Mouse (Mus musculus) right cerebral cortex, postnatal 25 days (tissue): ENCODE measurements around the gene Myl6b.
"Not testable (repeated sequence)": the region's sequence is repeated elsewhere in the genome, so short reads cannot be mapped to it uniquely, and the experiment has no call there.

Source experiments
- DNase-seq: peaks from one replicate; pipeline ENCODE4 v3.0.0; 2022

Myl6b gene

DNA sequence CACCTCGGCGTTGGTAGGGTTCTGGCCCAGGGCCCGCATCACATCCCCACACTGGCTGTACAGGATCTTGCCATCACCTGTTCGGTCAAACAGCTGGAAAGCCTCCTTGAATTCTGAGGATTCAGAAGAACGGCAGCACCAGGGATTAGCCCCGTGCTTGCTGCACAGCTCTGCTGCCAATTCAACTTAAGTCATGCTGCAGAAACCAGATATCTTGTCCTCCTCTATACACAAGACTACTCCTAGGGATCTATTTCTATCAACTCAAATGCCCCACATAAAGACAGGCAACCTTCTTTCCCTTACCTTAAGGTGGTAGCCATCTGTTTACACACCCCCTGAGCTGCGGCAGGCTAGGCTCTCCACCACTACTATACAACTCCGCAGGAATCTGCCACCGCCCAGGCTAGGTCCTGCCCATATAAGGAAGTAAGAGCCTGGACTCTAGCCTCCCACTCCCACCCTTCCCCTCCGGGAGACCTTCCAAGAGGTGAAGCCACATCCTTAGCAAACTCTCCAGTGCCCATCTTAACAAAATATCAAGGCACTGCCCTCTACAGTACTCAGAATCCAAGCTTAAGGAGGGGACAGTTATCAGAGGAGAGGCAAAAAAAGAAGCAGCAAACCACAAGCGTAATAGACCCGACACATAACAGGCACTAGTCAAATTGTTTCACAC is 5.7 kb downstream of the Myl6b start:
- peak; percentile 63 for DNase-seq

DNA sequence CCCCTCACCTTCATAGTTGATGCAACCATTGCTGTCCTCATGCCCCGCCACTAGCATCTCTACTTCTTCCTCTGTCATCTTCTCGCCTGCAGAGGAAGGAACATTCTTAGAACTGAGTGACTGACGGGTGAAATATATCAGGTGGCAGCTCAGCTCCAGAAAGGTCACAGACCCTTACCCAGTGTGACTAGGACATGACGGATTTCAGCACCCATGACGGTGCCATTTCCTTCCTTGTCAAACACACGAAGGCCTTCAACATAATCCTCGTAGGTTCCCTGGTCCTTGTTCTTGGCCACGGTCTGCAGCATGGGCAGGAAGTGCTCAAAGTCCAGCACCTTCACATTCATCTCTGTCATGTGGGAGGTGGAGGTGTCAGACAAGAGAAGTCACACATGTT is 6.4 kb downstream of the Myl6b start:
- not testable (repeated sequence) for DNase-seq

- no peak for DNase-seq
Measured at GRCm38 (mm10) chr10:128491495-128491894, 7.0 kb downstream of the Myl6b start.

GRCm38 (mm10) chr10:128490912-128491311 is 7.6 kb downstream of the Myl6b start:
- no peak for DNase-seq

DNA sequence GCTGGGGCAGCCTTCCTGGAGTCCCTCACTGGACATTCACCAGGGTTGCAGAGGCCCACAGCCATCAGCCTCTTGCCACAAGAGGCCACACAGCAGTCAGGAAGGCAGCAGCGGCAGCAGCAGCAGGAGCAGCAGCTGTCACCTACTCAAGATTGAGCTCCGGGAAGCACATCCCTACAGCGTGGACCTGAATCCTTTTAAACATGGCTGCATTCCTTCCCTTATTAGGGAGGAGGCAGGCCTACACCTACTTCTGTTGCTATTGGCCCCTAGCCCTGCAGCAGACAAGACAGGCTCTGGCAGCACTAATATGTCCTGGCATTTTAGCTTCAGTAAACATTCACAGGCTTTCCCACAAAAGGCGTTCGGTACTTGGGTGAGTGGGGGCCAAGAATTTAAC is 8.3 kb downstream of the Myl6b start:
- no peak for DNase-seq

DNA sequence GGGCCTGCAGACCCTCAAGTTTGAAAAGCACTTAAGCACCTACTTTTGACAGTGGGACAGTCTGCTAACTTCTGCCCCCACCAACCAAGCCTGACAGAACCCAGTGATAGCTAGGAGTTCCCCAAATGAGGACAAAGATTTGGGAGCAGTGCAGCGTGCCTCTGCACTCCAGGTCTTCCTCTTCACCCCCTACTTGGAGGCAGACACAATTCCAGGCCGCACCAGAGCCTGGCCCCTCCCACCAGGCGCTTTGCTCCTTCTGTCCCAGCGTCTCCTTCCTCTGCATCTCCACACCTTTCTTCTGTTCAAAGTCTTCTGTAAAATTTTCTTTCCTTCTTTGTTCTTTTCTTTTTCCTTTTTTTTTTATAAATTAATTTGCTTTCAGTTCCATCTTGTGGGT is 8.7 kb downstream of the Myl6b start:
- no peak for DNase-seq

DNA sequence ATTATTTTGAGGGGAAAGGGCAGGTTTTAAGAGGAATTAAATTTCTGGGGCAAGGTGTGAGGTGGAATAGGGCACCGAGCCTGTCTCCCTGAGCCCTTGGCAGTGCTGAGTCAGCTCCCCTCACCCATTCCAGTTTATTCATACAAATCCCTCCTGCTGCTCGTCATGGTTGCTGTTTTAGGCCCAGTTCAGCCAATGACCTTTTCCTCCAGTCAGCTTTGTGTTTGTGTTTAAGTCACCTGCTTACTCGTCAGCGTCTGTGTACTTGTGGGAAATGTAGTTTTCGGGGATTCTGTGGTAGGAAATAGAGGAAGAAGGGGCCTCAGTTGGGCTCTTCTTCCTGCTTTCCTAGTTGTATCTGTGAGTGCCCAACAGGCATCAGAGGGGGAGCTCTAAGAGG is 9.1 kb downstream of the Myl6b start:
- no peak for DNase-seq

DNA sequence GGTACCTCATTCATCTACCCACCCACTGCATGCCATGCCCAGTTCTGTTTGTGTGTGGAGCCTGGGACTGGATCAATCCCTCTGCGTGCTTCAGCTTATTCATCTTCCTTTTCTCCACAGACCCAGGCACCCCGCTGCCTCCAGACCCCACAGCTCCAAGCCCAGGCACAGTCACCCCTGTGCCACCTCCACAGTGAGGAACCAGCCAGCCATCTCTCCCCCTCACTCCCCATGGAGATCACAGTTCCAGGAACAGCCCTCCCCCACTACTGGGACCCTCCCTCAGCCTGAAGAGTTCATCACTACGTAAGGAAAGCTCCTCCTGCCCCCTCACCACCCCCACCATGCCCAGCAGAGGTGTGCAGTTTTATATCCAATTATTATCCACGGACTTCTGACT is 9.7 kb downstream of the Myl6b start:
- no peak for DNase-seq

DNA sequence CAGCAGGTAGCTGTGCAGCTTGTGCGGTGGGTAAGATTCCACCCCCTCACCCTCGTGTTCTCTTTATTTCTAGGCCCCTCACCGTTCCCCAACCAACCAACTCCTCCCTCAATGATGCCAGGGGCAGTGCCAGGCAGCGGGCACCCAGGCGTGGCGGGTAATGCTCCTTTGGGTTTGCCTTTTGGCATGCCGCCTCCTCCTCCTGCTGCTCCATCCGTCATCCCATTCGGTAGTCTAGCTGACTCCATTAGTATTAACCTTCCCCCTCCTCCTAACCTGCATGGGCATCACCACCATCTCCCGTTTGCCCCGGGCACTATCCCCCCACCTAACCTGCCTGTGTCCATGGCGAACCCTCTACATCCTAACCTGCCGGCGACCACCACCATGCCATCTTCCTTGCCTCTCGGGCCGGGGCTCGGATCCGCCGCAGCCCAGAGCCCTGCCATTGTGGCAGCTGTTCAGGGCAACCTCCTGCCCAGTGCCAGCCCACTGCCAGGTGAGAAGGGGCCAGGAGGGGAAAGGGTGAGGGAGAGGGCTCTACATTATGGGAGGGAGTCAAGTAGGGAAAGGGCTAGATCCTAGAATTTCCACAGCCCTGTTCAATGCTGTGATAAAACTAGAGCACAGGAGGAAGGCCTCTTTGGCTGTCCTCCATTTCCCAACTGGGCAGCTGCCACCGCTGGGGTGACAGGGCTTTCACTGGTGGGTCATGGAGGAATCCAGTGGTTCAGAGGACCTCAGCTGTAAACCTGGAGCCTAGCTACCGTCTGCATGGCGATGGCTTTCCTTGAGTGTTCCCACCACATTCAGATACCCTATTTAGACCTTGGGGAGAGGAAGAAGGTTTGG is 10.4 kb downstream of the Myl6b start:
- no peak for DNase-seq

GRCm38 (mm10) chr10:128486370-128486769 is 12.1 kb downstream of the Myl6b start:
- no peak for DNase-seq

DNA sequence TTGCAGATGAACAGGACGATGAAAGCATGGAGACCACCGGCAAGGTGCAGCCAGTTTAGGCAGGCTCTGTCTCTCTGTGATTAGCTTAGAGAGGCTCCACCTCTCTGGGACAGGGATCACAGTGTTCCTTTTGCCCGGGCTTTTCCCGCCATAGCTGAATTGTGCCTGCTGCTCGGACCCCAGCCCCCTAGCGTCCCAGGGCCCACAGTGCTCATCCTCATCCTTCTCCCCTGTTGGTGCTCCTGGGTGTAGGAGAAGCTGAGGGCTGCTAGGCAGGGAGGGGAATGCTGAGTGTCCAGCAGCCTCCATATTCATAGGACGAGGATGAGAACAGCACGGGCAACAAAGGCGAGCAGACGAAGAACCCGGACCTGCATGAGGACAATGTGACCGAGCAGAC is 24.1 kb downstream of the Myl6b start:
- DNase-seq: no peak

DNA sequence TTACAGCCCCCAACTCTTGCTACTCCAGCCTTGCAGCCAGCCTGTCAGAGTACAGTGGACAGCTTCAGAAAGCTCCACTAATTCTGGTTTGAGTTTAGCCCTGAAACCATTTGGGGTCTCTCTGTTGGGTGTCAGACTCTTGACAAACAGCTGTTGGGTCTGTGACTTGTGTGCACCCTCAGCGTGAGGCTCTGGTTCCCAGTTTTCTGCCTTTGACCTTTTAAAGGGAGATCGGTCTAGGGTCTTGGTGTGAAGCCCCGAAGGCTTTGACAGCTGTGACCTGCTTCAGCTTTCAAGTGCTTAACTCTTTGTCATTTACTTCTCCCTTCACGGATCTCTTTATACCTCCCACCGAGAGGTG is 38.2 kb downstream of the Myl6b start:
- no peak for DNase-seq

DNA sequence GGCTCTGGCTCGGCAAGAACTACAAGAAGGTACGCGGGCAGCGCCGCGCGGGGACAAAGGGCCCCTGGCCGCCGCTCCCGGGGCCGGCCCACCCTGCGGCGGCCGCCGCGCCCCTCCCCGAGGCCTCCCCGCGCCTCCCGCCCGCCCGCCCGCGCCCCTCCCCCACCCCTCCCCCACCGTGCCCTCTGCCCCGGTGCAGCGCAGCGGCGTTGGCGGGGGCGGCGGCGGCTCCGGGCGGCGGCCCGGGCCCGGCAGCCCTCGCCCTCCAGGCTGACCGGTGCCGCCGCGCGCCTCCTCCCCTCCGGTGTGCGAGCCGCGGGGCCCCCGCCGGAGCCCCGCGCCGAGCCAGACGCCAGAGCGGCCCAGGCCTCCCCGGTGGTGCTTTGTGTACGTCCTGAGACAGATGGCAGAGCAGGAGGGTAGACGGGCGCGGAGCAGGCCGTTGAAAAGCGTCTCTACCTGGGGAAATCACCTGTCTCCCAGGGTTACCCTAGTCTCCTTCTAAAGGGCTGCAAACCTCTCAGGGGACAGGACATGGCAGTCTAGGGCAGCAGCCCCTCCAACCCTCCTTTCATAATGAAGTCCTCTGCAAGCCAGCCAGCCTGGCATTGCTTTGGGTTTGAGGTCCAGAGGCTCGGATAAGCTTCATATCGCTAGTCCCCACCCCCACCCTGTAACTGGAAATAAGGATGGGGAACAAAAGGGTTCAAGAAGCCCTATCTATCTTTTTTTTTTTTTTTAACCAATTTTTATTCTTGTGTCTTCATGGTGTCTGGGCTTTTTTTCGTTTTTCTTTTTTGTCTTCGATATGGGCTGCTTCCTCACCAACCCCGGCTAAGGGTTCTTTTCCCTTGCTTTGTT is 38.8 kb downstream of the Myl6b start:
- peak; percentile 54 for DNase-seq

GRCm38 (mm10) chr10:128458719-128459408 is 39.6 kb downstream of the Myl6b start, which contains the start of gene Smarcc2:
TSS of gene Smarcc2 (plus strand) at chr10:128459248.
- DNase-seq: peak; percentile 89

DNA sequence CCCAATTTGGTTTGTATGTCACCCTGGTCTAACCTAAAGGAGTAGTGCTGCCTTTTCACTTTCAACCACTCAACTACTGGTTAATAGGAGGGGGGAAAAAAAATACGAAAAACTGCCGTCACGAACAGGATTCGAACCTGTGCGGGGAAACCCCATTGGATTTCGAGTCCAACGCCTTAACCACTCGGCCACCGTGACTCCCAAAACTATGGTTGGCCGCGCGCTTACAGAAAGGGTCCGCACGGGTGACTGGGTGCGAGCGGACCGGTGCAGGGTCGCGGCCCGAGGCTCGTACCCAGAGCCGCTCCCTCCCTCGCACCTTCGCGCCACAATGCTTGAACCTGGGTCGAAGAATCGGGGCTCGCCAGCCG is 40.2 kb downstream of the Myl6b start:
- peak; percentile 89 for DNase-seq

DNA sequence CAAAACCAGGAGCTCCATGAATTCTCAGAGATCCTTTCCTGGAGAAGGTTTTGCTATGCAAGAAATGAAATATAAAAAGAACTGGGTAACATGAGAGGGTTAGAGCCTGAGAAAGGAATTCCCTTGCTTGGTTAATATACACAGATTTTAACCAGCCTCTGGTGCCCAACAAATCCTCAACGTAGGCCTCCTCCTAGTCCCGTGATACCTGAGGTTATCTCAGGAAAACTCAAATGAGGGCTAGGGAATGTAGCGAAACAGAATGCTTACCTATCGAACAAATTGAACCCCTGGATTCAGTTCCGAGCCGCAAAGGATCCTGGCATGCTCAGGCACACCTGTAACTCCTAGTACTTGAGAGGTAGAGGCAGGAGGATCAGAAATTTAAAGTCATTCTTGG is 40.8 kb downstream of the Myl6b start:
- DNase-seq: no peak

- peak; percentile 33 for DNase-seq
Measured at GRCm38 (mm10) chr10:128455280-128455679, 43.2 kb downstream of the Myl6b start.

DNA sequence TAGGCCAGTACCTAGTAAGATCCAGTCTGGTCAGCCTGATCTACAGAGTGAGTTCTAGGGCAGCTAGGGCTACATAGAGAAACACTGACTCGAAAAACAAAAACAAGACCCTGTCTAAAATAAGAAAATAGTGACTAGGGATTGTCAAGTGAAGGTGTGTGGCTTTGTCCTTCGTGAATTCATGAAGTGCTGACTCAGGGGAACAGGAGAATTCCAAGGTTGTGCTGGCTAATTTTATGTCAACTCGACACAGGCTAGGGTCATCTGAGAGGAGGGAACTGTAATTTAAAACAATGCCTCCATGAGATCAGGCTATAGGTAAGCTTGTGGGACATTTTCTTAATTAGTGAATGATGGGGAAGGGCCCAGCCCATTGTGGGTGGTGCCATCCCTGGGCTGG is 44.0 kb downstream of the Myl6b start:
- DNase-seq: no peak

DNA sequence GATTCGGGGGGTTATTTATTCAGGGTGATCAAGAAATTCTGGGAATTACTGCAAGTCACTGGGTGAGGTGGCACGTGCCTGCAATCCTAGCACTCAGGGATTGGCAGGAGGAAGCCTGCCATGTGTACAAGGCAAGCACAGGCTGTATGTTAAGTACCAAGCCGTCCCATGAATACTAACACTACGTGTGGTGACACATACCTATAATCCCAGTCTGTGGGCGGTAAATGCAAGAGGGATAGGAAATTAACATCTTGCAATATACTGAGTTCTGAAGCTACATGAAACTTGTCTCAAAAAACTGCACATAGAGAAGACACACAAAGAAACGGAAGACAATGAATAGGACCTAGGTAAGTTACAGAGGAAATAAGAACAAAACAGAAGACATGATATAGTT is 47.5 kb downstream of the Myl6b start:
- DNase-seq: no peak

- DNase-seq: no peak
Measured at GRCm38 (mm10) chr10:128445407-128445806, 53.1 kb downstream of the Myl6b start.

GRCm38 (mm10) chr10:128444354-128444753 is 54.1 kb downstream of the Myl6b start:
- no peak for DNase-seq
